Mouse (Mus musculus) erythroblast, embryonic 14.5 days (primary cell): ENCODE measurements around the gene Rnf114.

Experiments used
- GATA1 ChIP-seq: IDR thresholded peaks from 2 replicates; pipeline ENCODE4 v1.6.1; 2012; ENCODE audit warnings: low read length, inconsistent platforms, mixed read lengths
- TAL1 ChIP-seq: IDR thresholded peaks from 3 replicates; pipeline ENCODE4 v1.6.1; 2012; ENCODE audit warnings: low read length, inconsistent platforms, mixed read lengths

DNA sequence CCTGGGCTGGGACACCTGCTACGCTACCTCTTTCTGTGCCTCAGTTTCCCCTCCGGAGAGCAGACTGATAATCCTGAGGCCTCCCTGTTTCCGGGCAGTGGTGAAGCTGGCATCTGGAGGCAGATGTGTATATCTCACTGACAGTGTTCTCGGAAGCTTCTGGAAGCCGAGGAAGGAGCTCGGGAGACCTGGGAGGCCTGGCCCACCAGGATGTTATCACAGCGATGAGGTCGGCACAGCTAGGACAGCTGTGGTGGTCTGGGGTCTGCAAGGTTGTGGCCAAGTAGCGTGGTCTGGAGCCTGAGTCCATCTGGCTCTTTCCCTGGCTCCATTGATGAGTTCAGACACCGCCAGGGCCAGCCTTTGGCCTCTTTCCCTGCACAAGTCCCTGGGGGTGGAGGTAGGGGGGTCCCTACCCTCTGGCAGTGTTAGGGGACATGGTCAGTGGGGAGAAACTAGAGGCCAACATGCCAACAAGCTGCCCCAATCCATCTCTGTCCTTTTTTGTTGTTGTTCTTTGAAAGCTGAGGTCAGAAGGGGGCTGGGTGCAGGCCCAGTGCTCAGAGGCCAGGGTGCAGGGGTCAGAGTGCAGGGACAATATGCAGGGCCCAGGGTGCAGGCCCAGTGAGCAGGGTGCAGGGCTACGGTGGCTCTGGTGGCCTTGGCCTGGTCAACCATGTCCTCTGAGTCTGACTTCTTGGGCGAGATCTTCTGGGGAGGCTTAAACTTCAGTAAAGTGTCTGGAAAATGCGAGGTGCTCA is 72.3 kb downstream of the Rnf114 start:
- TF ChIP-seq GATA1 (no peak), TAL1 (no peak)
